ENCODE assay signal across 9 mouse cellular contexts in genomic region chr13:36528223-36528895, GRCm38 (mm10).
DNase-seq lines count a peak whose midpoint lies in the region; ATAC-seq and TF ChIP-seq lines count a peak whose summit lies in the region.
"Had no signal": no experiment of that assay in that cellular context is flagged by ENCODE, and none has a peak within 500 bp of the region (broad histone marks: within the 10 kb centered on the region; RNA-seq: fewer than 3 reads in every experiment).

No protein-coding gene starts in this region.

- DNase-seq in layer of hippocampus, adult 18-20 months (ENCODE audit: low spot score in 2 of 2), result peak; percentile 19 to 39
- no peak for DNase-seq in layer of hippocampus, postnatal 14 days (ENCODE audit: low spot score in 2 of 2)
- DNase-seq in brain, embryonic 14.5 days (ENCODE audit: low read depth), result peak; percentile 47
- peak; percentile 47 for DNase-seq in lung, postnatal 10 days
- no peak for DNase-seq in embryo, embryonic 10 days (ENCODE audit: low spot score)

- H3K36me3 ChIP-seq in heart, embryonic 14.5 days (ENCODE audit: control insufficient read depth, insufficient read depth, low read length), result no peaks in the 10 kb centered on the region
- H3K36me3 ChIP-seq in forebrain, embryonic 15.5 days, result no peaks in the 10 kb centered on the region
- H3K36me3 ChIP-seq in kidney, embryonic 14.5 days (ENCODE audit: control insufficient read depth, insufficient read depth, low read length), result no peaks in the 10 kb centered on the region

- 36% methylated on average over 8 of the region's 8 CpGs for WGBS in heart, embryonic 14.5 days
- 71% methylated on average over 8 of the region's 8 CpGs for WGBS in forebrain, embryonic 15.5 days
- WGBS in kidney, embryonic 14.5 days, result 47% methylated on average over 8 of the region's 8 CpGs

- no peaks in the 10 kb centered on the region for H3K27me3 ChIP-seq in heart, embryonic 14.5 days (ENCODE audit: control insufficient read depth, insufficient read depth, low read length)
- H3K27me3 ChIP-seq in forebrain, embryonic 15.5 days, result no peaks in the 10 kb centered on the region
- no peaks in the 10 kb centered on the region for H3K27me3 ChIP-seq in kidney, embryonic 14.5 days (ENCODE audit: control insufficient read depth, insufficient read depth, low read length)

- no peaks in the 10 kb centered on the region for H3K9me3 ChIP-seq in heart, embryonic 14.5 days (ENCODE audit: control insufficient read depth, low read length)
- no peaks in the 10 kb centered on the region for H3K9me3 ChIP-seq in forebrain, embryonic 15.5 days
- no peaks in the 10 kb centered on the region for H3K9me3 ChIP-seq in kidney, embryonic 14.5 days (ENCODE audit: control insufficient read depth, low read length)

- H3K4me2 ChIP-seq in heart, embryonic 14.5 days (ENCODE audit: low read length), result no peak overlapping the region
- H3K4me2 ChIP-seq in forebrain, embryonic 15.5 days (replicated peaks), result no peak overlapping the region
- H3K4me2 ChIP-seq in kidney, embryonic 14.5 days (replicated peaks; ENCODE audit: low read depth, low read length), result no peak overlapping the region

- no peak overlapping the region for H3K27ac ChIP-seq in heart, embryonic 14.5 days (replicated peaks in 1 of 2; ENCODE audit: control insufficient read depth in 1 of 2, insufficient read depth in 1 of 2, low read depth in 2 of 2, low read length in 2 of 2)
- no peak overlapping the region for H3K27ac ChIP-seq in forebrain, embryonic 15.5 days (replicated peaks)
- H3K27ac ChIP-seq in kidney, embryonic 14.5 days (ENCODE audit: low read depth, low read length), result no peak overlapping the region
- H3K27ac ChIP-seq: liver, embryonic 14.5 days had no signal

- H3K4me1 ChIP-seq in heart, embryonic 14.5 days (ENCODE audit: control insufficient read depth in 2 of 2, insufficient read depth in 2 of 2, low read length in 2 of 2), result peaks cover 17 to 27% of the 10 kb centered on the region in 2 experiments
- H3K4me1 ChIP-seq in forebrain, embryonic 15.5 days, result no peaks in the 10 kb centered on the region
- no peaks in the 10 kb centered on the region for H3K4me1 ChIP-seq in kidney, embryonic 14.5 days (ENCODE audit: control insufficient read depth, insufficient read depth, low read length)

- 0 out of 2 replicates have a peak, but pooled peaks have one; percentile 28 for ATAC-seq in heart, embryonic 14.5 days (ENCODE audit: insufficient number of reproducible peaks, insufficient read depth, low FRiP score, low read depth)
- ATAC-seq in forebrain, embryonic 15.5 days (replicated peaks), result no peak
- ATAC-seq in kidney, embryonic 14.5 days (ENCODE audit: low FRiP score, low TSS enrichment), result no peak

- no peak overlapping the region for H3K4me3 ChIP-seq in heart, embryonic 14.5 days (ENCODE audit: control insufficient read depth in 1 of 2, insufficient read depth in 1 of 2, low read depth in 1 of 2, low read length in 2 of 2)
- H3K4me3 ChIP-seq in forebrain, embryonic 15.5 days, result no peak overlapping the region
- H3K4me3 ChIP-seq in kidney, embryonic 14.5 days (ENCODE audit: low read length), result no peak overlapping the region

- no peak for TF ChIP-seq POLR2A in brain, embryonic 14.5 days (IDR thresholded peaks at IDR 0.05; ENCODE audit: borderline replicate concordance, extremely low read depth, insufficient read depth, insufficient read length, poor library complexity, severe bottlenecking)

- no peak for TF ChIP-seq CTCF in brain, embryonic 14.5 days (IDR thresholded peaks at IDR 0.05; ENCODE audit: borderline replicate concordance, extremely low read depth, insufficient read depth, insufficient read length)

- no peak overlapping the region for H3K9ac ChIP-seq in heart, embryonic 14.5 days (ENCODE audit: low read length)
- H3K9ac ChIP-seq in forebrain, embryonic 15.5 days (replicated peaks), result no peak overlapping the region
- no peak overlapping the region for H3K9ac ChIP-seq in kidney, embryonic 14.5 days (ENCODE audit: low read depth, low read length)
- H3K9ac ChIP-seq: liver, embryonic 14.5 days had no signal

Comparison
In these comparisons a context has a peak if more than half of its experiments do, and no peak if none do; other contexts are left out.
1. DNase-seq: peak in layer of hippocampus, adult 18-20 months (2 of 2), brain, embryonic 14.5 days (single experiment) and lung, postnatal 10 days (single experiment); none in layer of hippocampus, postnatal 14 days (0 of 2) and embryo, embryonic 10 days (single experiment).